Mouse (Mus musculus) limb, embryonic 13.5 days (tissue): ENCODE measurements at regions not wholly inside any gene's neighbourhood (a gene's known extent, or its start where the extent isn't known, plus 50 kb on each side); places are given as distances from the start of the nearest gene placed in this dataset.

Experiments used
- ATAC-seq: fragments of 200-750 bp; cut with Nextera tagmentation; 2 replicates; pipeline ENCODE4 v1.8.0; 2017; ENCODE audit warnings: low read depth, moderate number of reproducible peaks, moderate TSS enrichment; ENCODE audit not compliant: low FRiP score
- H3K27ac ChIP-seq: fragments of 300-500 bp; sonication (generic); 2 replicates; pipeline ENCODE4 v1.5.1; 2015; ENCODE audit warnings: inconsistent platforms, mild to moderate bottlenecking, moderate library complexity
- H3K27me3 ChIP-seq: fragments of 300-500 bp; sonication (generic); 2 replicates; pipeline ENCODE4 v1.6.1; 2015; ENCODE audit warnings: mild to moderate bottlenecking, inconsistent platforms
- H3K36me3 ChIP-seq: fragments of 300-500 bp; sonication (generic); 2 replicates; pipeline ENCODE4 v1.6.1; 2015; ENCODE audit warnings: inconsistent platforms, mild to moderate bottlenecking, moderate library complexity
- H3K4me1 ChIP-seq: fragments of 300-500 bp; sonication (generic); 2 replicates; pipeline ENCODE4 v1.6.1; 2015; ENCODE audit warnings: inconsistent platforms
- H3K4me2 ChIP-seq: fragments of 300-500 bp; sonication (generic); replicated peaks from 2 replicates; pipeline ENCODE4 v1.6.1; 2015; ENCODE audit warnings: inconsistent platforms, mild to moderate bottlenecking, moderate library complexity
- H3K4me3 ChIP-seq: fragments of 300-500 bp; sonication (generic); 2 replicates; pipeline ENCODE4 v1.5.1; 2015; ENCODE audit warnings: moderate library complexity, mild to moderate bottlenecking, inconsistent platforms
- H3K9ac ChIP-seq: fragments of 300-500 bp; sonication (generic); 2 replicates; pipeline ENCODE4 v1.6.1; 2015; ENCODE audit warnings: mild to moderate bottlenecking, inconsistent platforms
- H3K9me3 ChIP-seq: fragments of 300-500 bp; sonication (generic); 2 replicates; pipeline ENCODE4 v1.6.1; 2016; ENCODE audit warnings: inconsistent platforms
- WGBS: fragments of 180-500 bp; shearing (Covaris S2); methylation state at CpG from one replicate; pipeline ENCODE4 v1.1.7; 2015; 5-methylcytosine and 5-hydroxymethylcytosine counted together

GRCm38 (mm10) chr7:37394965-37395426 lies 378.4 kb downstream of the Zfp536 start:
- no peaks in the 10 kb centered on the region for H3K9me3 ChIP-seq
- H3K27ac ChIP-seq: no peak overlapping the region
- ATAC-seq: no peak
- WGBS: 56% methylated on average over 8 of the region's 8 CpGs
- H3K36me3 ChIP-seq: no peaks in the 10 kb centered on the region
- H3K4me3 ChIP-seq: no peak overlapping the region
- no peak overlapping the region for H3K9ac ChIP-seq
- H3K4me1 ChIP-seq: peaks cover 6% of the 10 kb centered on the region; the same call in 1 of the 2 replicates
- no peaks in the 10 kb centered on the region for H3K27me3 ChIP-seq
- H3K4me2 ChIP-seq: no peak overlapping the region

DNA sequence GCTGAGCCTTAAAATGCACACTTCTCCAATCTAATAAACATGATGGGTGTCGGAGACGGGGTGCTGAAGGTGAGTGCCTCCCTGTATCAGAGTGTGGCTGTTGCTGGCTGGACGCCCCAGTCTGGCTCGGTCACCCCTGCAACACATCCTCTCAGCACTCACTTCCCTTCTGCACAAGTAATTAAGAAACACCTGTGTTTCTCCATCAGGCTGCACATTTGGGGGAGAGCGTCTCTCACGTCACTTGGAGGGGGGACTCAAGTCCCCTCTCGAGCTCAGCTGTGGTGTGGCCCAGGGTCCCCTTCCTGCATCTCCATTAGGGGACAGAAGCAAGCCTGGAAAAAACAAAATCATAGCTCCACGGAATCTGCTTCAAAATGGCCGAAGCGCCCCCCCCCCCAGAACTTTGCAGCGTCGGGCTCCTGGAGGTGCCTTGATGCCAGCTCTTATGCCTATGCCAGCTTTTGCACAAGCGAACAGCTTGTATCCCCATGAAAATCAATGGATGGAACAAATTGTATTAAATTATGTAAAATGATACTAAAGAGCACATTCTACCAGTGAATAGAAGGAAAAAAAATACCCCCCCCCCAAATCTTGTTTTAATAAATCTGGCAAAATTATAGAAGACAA lies 377.4 kb downstream of the Zfp536 start:
- H3K9me3 ChIP-seq: no peaks in the 10 kb centered on the region
- WGBS: 61% methylated on average over 13 of the region's 13 CpGs
- H3K9ac ChIP-seq: no peak overlapping the region
- no peak overlapping the region for H3K27ac ChIP-seq
- no peak for ATAC-seq
- H3K36me3 ChIP-seq: no peaks in the 10 kb centered on the region
- H3K4me3 ChIP-seq: no peak overlapping the region
- H3K4me2 ChIP-seq: no peak overlapping the region
- H3K27me3 ChIP-seq: no peaks in the 10 kb centered on the region
- H3K4me1 ChIP-seq: peaks cover 6% of the 10 kb centered on the region; the same call in 1 of the 2 replicates

DNA sequence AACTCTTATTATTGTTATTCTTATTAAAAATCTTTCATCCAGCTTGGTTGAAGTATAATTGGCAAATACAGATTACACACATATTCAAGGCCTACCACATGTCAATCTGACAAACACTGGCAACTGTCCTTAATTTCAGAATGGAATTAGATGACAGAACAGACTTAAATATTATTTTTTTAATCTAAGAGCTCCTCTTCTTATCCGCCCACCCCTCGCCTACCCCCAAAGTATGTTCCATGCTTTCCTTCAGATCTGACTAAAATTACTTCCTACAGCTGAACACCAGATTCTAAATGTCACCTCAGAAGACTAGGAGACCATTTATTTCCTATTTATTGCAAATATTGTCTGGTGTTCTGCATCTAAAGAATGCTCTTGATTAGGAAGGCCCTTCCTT lies 370.0 kb downstream of the Zfp536 start:
- Histone ChIP-seq H3K4me1 (no peaks in the 10 kb centered on the region), H3K4me2 (no peak overlapping the region), H3K9me3 (no peaks in the 10 kb centered on the region), H3K27me3 (no peaks in the 10 kb centered on the region), H3K36me3 (no peaks in the 10 kb centered on the region), H3K9ac (no peak overlapping the region), H3K4me3 (no peak overlapping the region), H3K27ac (no peak overlapping the region)
- WGBS: 92% methylated on average over 2 of the region's 2 CpGs
- ATAC-seq: no peak

GRCm38 (mm10) chr7:37413350-37413749 lies 360.1 kb downstream of the Zfp536 start:
- ATAC-seq: no peak
- H3K4me2 ChIP-seq: no peak overlapping the region
- no peaks in the 10 kb centered on the region for H3K9me3 ChIP-seq
- no peak overlapping the region for H3K9ac ChIP-seq
- no peaks in the 10 kb centered on the region for H3K27me3 ChIP-seq
- 11% methylated on average over 4 of the region's 4 CpGs for WGBS
- H3K4me3 ChIP-seq: no peak overlapping the region
- no peak overlapping the region for H3K27ac ChIP-seq
- H3K36me3 ChIP-seq: no peaks in the 10 kb centered on the region
- H3K4me1 ChIP-seq: no peaks in the 10 kb centered on the region

GRCm38 (mm10) chr7:37421704-37422103 lies 351.7 kb downstream of the Zfp536 start:
- ATAC-seq: no peak
- 71% methylated on average over 10 of the region's 10 CpGs for WGBS
- H3K9ac ChIP-seq: no peak overlapping the region

More at GRCm38 (mm10) chr7:37421704-37422103, 351.7 kb downstream of the Zfp536 start:
- Histone ChIP-seq H3K4me2 (no peak overlapping the region), H3K27ac (no peak overlapping the region), H3K9me3 (no peaks in the 10 kb centered on the region), H3K4me3 (no peak overlapping the region), H3K27me3 (no peaks in the 10 kb centered on the region), H3K4me1 (0 out of 2 replicates have a peak, but pooled peaks cover 5% of the 10 kb centered on the region), H3K36me3 (no peaks in the 10 kb centered on the region)
